Mouse (Mus musculus) inflammation-experienced regulatory T-cells (primary cell): ENCODE measurements around the gene Blvra. TPM values are rescaled to one million over a fixed set of nuclear protein-coding genes. Genes with fewer than 3 reads are reported as not detected.

Experiments
- polyA plus RNA-seq, 2 experiments: library from polyadenylated mRNA; unstranded; fragments of 100-300 nt; shearing (Covaris generic); gene quantifications; one replicate each; pipeline ENCODE4 v1.2.1; 2017

Blvra gene
- 10 to 100 TPM; 64.9 to 70.1 TPM for polyA plus RNA-seq

GRCm38 (mm10) chr2:127070435-127070841 lies at the start of gene Blvra:
Gene Blvra (plus strand): TSS chr2:127070665.

GRCm38 (mm10) chr2:127133621-127134461 lies 63.4 kb downstream of the Blvra start, which contains the start of gene Ncaph:
Gene Ncaph (minus strand): TSS chr2:127133954.

GRCm38 (mm10) chr2:127143158-127144063 lies 72.9 kb downstream of the Blvra start, which contains the start of gene Itpripl1:
Gene Itpripl1 (minus strand): TSS chr2:127143442.

Other genes starting within 250 kb of the Blvra start
- 10 to 100 TPM; 57.2 to 63.8 TPM for gene Trpm7, start 194.4 kb upstream of the Blvra start, polyA plus RNA-seq
- 10 to 100 TPM; 50.3 to 52.6 TPM for gene Sppl2a, start 137.4 kb upstream of the Blvra start, polyA plus RNA-seq
- gene Ap4e1, start 61.9 kb upstream of the Blvra start, polyA plus RNA-seq = 10 to 100 TPM; 12.2 to 13.8 TPM
- gene Ncaph, start 63.3 kb downstream of the Blvra start, polyA plus RNA-seq = 1 to 10 TPM; 3.2 to 5.9 TPM
- 1 to 10 TPM; 6.5 to 8.0 TPM for gene Itpripl1, start 72.8 kb downstream of the Blvra start, polyA plus RNA-seq
- gene 1810024B03Rik, start 137.6 kb downstream of the Blvra start, polyA plus RNA-seq = under 1 TPM; 0.55 to 0.87 TPM
- gene Snrnp200, start 137.7 kb downstream of the Blvra start, polyA plus RNA-seq = 100 to 1,000 TPM in 1 of 2 experiments, 10 to 100 TPM in 1; 80.8 to 109 TPM
- 10 to 100 TPM; 81.0 to 88.4 TPM for gene Ciao1, start 177.2 kb downstream of the Blvra start, polyA plus RNA-seq
- gene Tmem127, start 177.2 kb downstream of the Blvra start, polyA plus RNA-seq = 10 to 100 TPM; 35.5 to 45.5 TPM
- 100 to 1,000 TPM in 1 of 2 experiments, 10 to 100 TPM in 1; 77.2 to 103 TPM for gene Stard7, start 199.6 kb downstream of the Blvra start, polyA plus RNA-seq